Mouse (Mus musculus): ENCODE data around the gene AI481877. TPM values are rescaled to one million over a fixed set of nuclear protein-coding genes. Genes with fewer than 3 reads are reported as not detected.

AI481877 gene
- polyA plus RNA-seq, 1 experiment: 3.0 TPM

GRCm38 (mm10) chr4:59175003-59175402 is 36.2 kb upstream of the AI481877 start:
- Histone ChIP-seq H3K36me3 (ENCODE audit: control insufficient read depth, insufficient read depth, low read length) (no peaks in the 10 kb centered on the region), H3K27me3 (ENCODE audit: control insufficient read depth, insufficient read depth, low read length) (no peaks in the 10 kb centered on the region), H3K27ac (ENCODE audit: control insufficient read depth, insufficient read depth, low read depth, low read length) (peak overlapping the region; percentile 54; the same call in 1 of the 2 replicates), H3K4me3 (ENCODE audit: control insufficient read depth, low read depth, low read length) (no peak overlapping the region), H3K4me1 (ENCODE audit: control insufficient read depth, insufficient read depth, low read length) (no peaks in the 10 kb centered on the region; the same call in 1 of the 2 replicates)
- TF ChIP-seq CTCF (IDR thresholded peaks at IDR 0.05; ENCODE audit: control insufficient read depth, insufficient read depth, insufficient replicate concordance, low read depth, low read length) (no peak), POLR2A (IDR thresholded peaks at IDR 0.05; ENCODE audit: control insufficient read depth, low read depth, low read length) (no peak)

GRCm38 (mm10) chr4:59173181-59173922 is 34.6 kb upstream of the AI481877 start:
- Histone ChIP-seq H3K4me1 (ENCODE audit: control insufficient read depth, insufficient read depth, low read length) (no peaks in the 10 kb centered on the region; the same call in 1 of the 2 replicates), H3K27me3 (ENCODE audit: control insufficient read depth, insufficient read depth, low read length) (no peaks in the 10 kb centered on the region), H3K36me3 (ENCODE audit: control insufficient read depth, insufficient read depth, low read length) (no peaks in the 10 kb centered on the region), H3K27ac (ENCODE audit: control insufficient read depth, insufficient read depth, low read depth, low read length) (peak overlapping the region; percentile 68; the same call in 1 of the 2 replicates), H3K4me3 (ENCODE audit: control insufficient read depth, low read depth, low read length) (no peak overlapping the region)
- TF ChIP-seq CTCF (IDR thresholded peaks at IDR 0.05; ENCODE audit: control insufficient read depth, insufficient read depth, insufficient replicate concordance, low read depth, low read length) (no peak), POLR2A (IDR thresholded peaks at IDR 0.05; ENCODE audit: control insufficient read depth, low read depth, low read length) (no peak)

GRCm38 (mm10) chr4:59172616-59173015 is 33.8 kb upstream of the AI481877 start:
- H3K4me3 ChIP-seq (ENCODE audit: control insufficient read depth, low read depth, low read length): no peak overlapping the region
- peak overlapping the region; percentile 75 for H3K27ac ChIP-seq (ENCODE audit: control insufficient read depth, insufficient read depth, low read depth, low read length)
- no peaks in the 10 kb centered on the region for H3K36me3 ChIP-seq (ENCODE audit: control insufficient read depth, insufficient read depth, low read length)
- TF ChIP-seq POLR2A (IDR thresholded peaks at IDR 0.05; ENCODE audit: control insufficient read depth, low read depth, low read length) (no peak), CTCF (IDR thresholded peaks at IDR 0.05; ENCODE audit: control insufficient read depth, insufficient read depth, insufficient replicate concordance, low read depth, low read length) (no peak)
- H3K4me1 ChIP-seq (ENCODE audit: control insufficient read depth, insufficient read depth, low read length): no peaks in the 10 kb centered on the region; the same call in 1 of the 2 replicates
- no peaks in the 10 kb centered on the region for H3K27me3 ChIP-seq (ENCODE audit: control insufficient read depth, insufficient read depth, low read length)

- TF ChIP-seq POLR2A (IDR thresholded peaks at IDR 0.05; ENCODE audit: control insufficient read depth, low read depth, low read length) (no peak), CTCF (IDR thresholded peaks at IDR 0.05; ENCODE audit: control insufficient read depth, insufficient read depth, insufficient replicate concordance, low read depth, low read length) (no peak)
- H3K27me3 ChIP-seq (ENCODE audit: control insufficient read depth, insufficient read depth, low read length): no peaks in the 10 kb centered on the region
- no peak overlapping the region for H3K27ac ChIP-seq (ENCODE audit: control insufficient read depth, insufficient read depth, low read depth, low read length)
- H3K36me3 ChIP-seq (ENCODE audit: control insufficient read depth, insufficient read depth, low read length): no peaks in the 10 kb centered on the region
- no peak overlapping the region for H3K4me3 ChIP-seq (ENCODE audit: control insufficient read depth, low read depth, low read length)
- H3K4me1 ChIP-seq (ENCODE audit: control insufficient read depth, insufficient read depth, low read length): no peaks in the 10 kb centered on the region; the same call in 1 of the 2 replicates
Measured at GRCm38 (mm10) chr4:59169981-59170380, 31.2 kb upstream of the AI481877 start.

GRCm38 (mm10) chr4:59167251-59167847 is 28.6 kb upstream of the AI481877 start:
- TF ChIP-seq POLR2A (IDR thresholded peaks at IDR 0.05; ENCODE audit: control insufficient read depth, low read depth, low read length) (no peak), CTCF (IDR thresholded peaks at IDR 0.05; ENCODE audit: control insufficient read depth, insufficient read depth, insufficient replicate concordance, low read depth, low read length) (no peak)
- no peak overlapping the region for H3K27ac ChIP-seq (ENCODE audit: control insufficient read depth, insufficient read depth, low read depth, low read length)
- H3K4me1 ChIP-seq (ENCODE audit: control insufficient read depth, insufficient read depth, low read length): peaks cover 3% of the 10 kb centered on the region
- no peaks in the 10 kb centered on the region for H3K36me3 ChIP-seq (ENCODE audit: control insufficient read depth, insufficient read depth, low read length)
- H3K27me3 ChIP-seq (ENCODE audit: control insufficient read depth, insufficient read depth, low read length): no peaks in the 10 kb centered on the region
- no peak overlapping the region for H3K4me3 ChIP-seq (ENCODE audit: control insufficient read depth, low read depth, low read length)

GRCm38 (mm10) chr4:59164034-59164433 is 25.3 kb upstream of the AI481877 start:
- Histone ChIP-seq H3K27me3 (ENCODE audit: control insufficient read depth, insufficient read depth, low read length) (no peaks in the 10 kb centered on the region), H3K4me1 (ENCODE audit: control insufficient read depth, insufficient read depth, low read length) (peaks cover 8% of the 10 kb centered on the region), H3K27ac (ENCODE audit: control insufficient read depth, insufficient read depth, low read depth, low read length) (no peak overlapping the region), H3K4me3 (ENCODE audit: control insufficient read depth, low read depth, low read length) (peak overlapping the region; percentile 50), H3K36me3 (ENCODE audit: control insufficient read depth, insufficient read depth, low read length) (no peaks in the 10 kb centered on the region)
- TF ChIP-seq CTCF (IDR thresholded peaks at IDR 0.05; ENCODE audit: control insufficient read depth, insufficient read depth, insufficient replicate concordance, low read depth, low read length) (no peak), POLR2A (IDR thresholded peaks at IDR 0.05; ENCODE audit: control insufficient read depth, low read depth, low read length) (no peak)

GRCm38 (mm10) chr4:59160959-59161670 is 22.3 kb upstream of the AI481877 start:
- H3K4me1 ChIP-seq (ENCODE audit: control insufficient read depth, insufficient read depth, low read length): peaks cover 8% of the 10 kb centered on the region
- no peaks in the 10 kb centered on the region for H3K36me3 ChIP-seq (ENCODE audit: control insufficient read depth, insufficient read depth, low read length)
- H3K27ac ChIP-seq (ENCODE audit: control insufficient read depth, insufficient read depth, low read depth, low read length): no peak overlapping the region
- TF ChIP-seq POLR2A (IDR thresholded peaks at IDR 0.05; ENCODE audit: control insufficient read depth, low read depth, low read length) (no peak), CTCF (IDR thresholded peaks at IDR 0.05; ENCODE audit: control insufficient read depth, insufficient read depth, insufficient replicate concordance, low read depth, low read length) (no peak)
- peak overlapping the region; percentile 32 for H3K4me3 ChIP-seq (ENCODE audit: control insufficient read depth, low read depth, low read length)
- no peaks in the 10 kb centered on the region for H3K27me3 ChIP-seq (ENCODE audit: control insufficient read depth, insufficient read depth, low read length)

All from testis, adult 2 months (tissue).